Mouse (Mus musculus): ENCODE measurements at regions not wholly inside any gene's neighbourhood (a gene's known extent, or its start where the extent isn't known, plus 50 kb on each side); places are given as distances from the start of the nearest gene placed in this dataset.

DNA sequence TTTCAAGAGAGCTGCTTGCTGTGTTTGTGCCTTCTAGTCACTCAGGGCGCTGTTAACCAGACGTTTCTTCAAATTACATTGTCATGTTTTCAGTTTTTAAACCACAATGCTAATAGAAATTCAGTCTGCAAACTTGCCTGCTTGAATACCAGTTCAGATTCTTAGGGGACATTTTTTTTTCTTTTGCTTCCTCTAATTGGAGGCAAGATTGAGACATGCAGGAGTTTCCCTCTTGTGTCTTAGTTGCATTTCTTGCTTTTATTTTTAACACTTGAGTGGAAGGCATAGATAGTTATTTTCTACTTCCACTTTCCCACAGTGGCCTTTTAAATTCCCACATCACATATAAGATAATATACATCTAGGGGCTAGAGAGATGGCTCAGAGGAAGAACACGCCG lies 246.8 kb downstream of the Grpr start:
- in situ Hi-C loops (cut with MboI, MseI) = no loop called here

DNA sequence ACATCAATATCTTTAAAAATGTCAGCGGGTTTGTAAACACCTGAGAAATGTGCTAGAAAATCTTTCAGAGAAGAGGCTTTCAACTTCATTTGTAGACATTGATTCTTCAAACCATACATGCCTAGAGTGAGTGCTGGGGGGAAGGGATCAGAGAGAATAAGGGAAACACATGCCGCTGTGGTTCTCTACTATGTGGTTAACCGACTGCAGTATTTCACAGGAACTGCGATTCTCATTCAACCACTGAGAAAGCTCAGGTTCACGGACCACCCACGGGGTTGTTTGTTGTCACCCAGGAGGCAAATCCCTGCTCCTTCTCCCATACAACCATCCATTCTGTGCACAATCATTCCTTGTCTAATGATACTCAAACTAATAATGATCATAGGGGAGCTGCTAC lies 248.4 kb downstream of the Grpr start:
- in situ Hi-C loops (cut with MboI, MseI) = no loop called here

DNA sequence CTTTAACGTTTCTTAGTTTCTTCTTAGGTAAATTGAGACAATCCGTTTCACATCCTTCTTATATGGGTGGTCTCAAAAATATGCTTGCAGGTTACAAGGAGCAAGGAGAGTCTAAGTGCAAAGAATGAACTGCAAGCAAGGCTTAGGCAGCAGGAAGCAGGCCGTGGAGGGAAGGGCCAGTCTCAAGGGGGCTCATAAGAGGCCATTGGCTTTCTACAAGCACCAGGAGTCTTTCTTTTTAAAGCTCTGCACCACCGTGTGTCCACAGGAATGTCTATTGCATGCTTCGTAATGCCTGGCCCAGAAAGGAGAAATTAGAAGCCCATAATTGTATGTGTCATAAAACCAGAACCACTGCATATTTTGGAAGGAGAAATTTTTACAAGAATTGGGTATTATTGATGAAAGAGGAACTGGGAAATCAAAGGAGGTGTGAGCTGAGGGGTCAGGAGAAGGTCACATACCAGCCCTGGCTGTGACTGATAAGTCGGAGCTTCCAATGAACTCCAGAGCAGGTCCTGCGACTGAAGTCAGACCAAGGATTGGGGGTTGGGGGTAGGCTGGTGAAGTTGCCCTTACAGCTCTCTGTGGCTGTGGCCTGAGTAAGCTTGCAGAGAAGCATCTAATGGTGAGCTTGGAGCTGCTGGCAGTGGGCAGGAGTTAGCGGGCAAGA lies 252.4 kb downstream of the Grpr start:
- in situ Hi-C loops (cut with MboI, MseI) = no loop called here

DNA sequence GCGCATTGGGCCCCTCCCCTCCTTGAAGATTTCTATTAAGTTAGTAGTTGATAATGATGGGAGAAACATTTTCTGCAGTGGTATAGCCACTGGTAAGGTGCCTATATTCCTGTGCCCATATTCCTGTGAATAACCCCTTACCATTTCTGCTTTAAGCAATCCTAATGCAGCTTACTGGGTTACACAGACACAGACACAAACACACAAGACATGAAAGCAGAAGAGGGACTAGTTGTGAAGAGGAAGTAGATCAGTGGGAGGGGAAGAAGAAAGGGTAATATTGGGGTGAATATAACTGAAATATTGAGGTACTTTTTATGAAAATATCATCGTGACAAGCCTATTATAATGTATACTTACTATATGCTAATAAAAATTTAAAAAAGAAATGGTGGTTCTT lies 288.2 kb downstream of the Grpr start:
- in situ Hi-C loops (cut with MboI, MseI) = no loop called here

DNA sequence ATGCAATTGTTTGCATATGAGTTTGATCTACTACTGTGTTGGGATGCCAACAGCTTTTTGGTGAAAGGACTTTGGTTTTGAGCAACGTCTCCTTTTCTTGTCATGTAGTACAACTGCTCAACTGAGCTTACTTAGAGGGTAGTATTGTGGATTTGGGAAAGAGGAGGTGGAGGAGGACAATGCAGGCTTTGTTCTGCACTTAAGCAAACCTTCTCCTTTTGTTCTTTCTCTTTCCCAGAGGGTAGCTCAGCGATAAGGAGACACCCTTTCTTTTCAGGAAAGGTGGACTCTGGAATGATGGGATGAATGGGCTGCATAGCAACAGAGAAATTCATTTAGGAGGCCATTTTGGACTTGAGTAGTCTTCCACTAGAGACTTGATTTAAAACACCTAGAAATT lies 288.6 kb upstream of the S100g start:
- in situ Hi-C loops (cut with MboI, MseI) = no loop called here

DNA sequence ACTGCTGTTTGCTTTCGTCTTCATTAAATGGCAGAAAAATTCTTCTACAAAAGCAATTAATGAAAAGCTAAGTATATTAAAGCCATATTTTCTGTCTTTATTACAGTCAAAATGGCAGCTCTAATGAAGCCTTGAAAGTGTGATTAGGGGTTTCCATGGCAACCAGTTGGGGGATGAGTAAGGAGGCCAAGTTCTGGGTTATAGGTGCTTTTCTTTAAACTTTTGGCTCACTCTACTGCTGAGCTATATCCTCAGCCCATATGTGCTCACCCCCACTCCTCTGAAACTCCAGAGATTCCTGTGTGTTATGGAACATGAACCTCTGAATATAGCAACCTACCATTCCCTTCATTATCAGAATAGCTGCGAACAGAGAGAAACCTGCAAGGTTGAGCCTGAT lies 240.9 kb upstream of the S100g start:
- in situ Hi-C loops (cut with MboI, MseI) = loop anchor here (25.0 kb wide), 1 partner anchor 1168 kb away; no protein-coding TSS in a partner anchor

DNA sequence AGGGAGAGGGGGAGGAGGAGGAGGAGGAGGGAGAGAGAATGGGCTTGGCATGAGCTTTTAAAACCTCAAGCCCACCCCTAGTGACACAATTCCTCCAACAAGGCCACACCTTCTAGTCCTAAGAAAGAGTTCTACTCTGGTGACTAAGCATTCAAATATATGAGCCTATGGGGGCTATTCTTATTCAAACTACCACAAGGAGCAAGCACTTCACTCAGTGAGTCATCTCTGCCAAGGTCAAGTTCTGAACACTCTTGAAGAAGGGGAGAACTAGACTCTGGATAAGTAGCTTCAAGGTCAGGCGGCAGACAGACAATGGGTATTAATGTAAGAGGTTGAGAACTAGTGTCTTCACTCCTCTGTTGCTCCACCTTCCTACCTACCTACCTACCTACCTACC lies 239.0 kb upstream of the S100g start:
- in situ Hi-C loops (cut with MboI, MseI) = loop anchor here (25.0 kb wide), 1 partner anchor 1166 kb away; no protein-coding TSS in a partner anchor

DNA sequence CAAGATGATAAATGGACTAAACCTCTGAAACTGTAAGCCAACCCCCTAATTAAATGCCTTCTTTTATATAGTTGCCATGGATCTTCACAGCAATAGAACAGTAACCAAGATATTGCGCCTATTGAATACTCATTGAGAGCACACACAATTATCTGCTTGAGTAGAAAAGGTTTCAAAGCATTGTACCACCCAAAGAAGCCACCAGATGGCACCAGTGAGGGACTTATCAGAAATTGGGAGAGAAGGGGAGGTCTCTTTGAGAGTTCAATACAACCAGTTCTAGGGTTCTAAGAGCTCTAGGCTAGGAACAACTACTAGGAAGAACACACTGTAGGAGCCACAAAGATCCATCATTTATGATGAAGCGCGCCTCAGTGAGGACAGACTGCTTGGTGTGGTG lies 217.2 kb upstream of the S100g start:
- in situ Hi-C loops (cut with MboI, MseI) = no loop called here

DNA sequence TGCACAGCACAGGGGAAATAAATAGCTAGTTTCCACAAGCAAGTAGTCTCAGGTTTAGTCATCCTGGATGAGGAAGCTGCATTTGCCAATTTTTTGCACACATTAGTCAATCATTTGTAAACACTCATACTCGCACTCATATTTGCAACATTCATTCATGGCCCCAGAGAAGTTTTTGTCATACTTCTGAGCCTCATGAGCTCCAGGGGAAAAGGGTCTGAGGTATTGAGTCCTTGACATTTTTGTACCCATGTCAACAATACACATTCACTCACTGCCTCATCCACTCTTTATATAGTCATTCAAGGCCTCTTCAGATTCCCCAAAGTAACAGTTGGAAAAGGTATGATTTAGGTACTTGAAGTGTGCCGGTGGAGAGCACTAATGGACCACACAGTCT lies 200.4 kb upstream of the S100g start:
- in situ Hi-C loops (cut with MboI, MseI) = no loop called here

DNA sequence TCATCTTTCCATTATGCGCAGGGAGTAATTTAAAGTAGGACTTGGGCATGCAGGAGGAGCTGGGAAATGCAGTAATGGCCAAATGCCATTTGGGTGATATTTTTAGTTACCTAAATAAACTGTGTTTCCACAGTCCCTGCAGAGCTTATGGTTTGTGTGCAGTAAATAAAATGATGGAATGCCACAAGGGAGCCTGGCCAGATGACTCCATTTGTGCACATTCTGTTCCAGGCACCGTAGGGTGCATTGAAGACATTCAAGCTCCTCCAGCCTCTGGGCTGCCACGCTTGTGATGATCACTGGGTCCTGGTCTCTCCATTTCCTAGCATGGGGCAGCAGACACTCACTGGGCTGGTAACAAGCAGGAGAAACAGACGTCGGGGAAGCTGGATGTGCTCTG lies 190.9 kb upstream of the S100g start:
- in situ Hi-C loops (cut with MboI, MseI) = no loop called here

DNA sequence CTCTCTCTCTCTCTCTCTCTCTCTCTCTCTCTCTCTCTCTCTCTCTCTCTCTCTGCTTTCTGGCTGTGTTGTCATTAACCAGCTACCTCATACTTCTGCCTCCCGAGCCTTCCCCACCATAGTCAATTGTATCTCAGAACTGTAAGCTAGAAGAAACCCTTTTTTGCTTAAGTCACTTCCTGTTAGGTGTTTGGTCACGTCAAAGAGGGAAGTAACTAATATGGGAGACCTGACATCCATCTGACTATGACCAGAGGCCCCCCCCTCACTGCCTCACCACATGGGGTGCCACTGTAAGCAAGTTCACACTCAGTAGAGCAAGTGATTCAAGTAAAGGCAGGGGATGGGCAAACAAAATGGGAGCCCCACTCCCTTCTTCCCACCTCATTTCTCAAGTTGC lies 187.6 kb upstream of the S100g start:
- in situ Hi-C loops (cut with MboI, MseI) = no loop called here

DNA sequence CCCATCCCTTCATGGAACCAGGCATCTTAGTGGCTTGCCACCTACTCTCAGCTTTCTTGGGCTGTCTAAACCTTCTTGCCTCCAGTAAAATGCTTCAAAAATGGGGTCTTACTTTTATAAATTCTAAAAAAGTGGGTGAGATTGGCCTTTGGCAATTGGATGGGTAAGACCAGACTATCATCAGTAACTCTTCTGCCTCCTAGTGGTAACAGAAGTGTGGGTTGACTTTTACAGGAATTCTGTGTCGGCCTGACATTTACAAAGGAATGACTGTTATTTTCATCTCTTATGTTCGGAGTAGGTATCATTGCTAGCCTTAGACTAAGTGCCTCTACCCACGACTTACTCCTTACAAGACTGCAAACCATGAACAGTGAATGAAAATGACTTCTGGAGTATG lies 180.1 kb upstream of the S100g start:
- in situ Hi-C loops (cut with MboI, MseI) = no loop called here

DNA sequence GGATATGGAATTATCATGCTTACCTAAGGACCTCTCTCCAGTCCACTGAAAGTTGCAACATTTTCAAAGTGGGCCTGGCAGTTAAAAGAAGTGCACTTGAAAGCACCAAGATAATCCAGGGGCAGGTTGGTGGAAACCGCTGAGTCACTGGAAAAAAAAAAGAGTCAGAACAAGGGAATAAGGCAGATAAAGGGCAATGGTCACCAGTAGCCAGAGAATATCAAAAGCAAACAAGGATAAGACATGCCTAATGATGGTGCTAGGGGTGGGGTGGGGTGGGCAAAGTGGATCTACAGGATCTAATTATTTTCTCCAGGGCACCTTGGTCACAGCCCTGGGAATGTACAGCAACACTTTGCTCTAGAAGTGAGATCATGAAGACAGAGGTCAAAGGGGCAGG lies 175.1 kb upstream of the S100g start:
- in situ Hi-C loops (cut with MboI, MseI) = no loop called here

DNA sequence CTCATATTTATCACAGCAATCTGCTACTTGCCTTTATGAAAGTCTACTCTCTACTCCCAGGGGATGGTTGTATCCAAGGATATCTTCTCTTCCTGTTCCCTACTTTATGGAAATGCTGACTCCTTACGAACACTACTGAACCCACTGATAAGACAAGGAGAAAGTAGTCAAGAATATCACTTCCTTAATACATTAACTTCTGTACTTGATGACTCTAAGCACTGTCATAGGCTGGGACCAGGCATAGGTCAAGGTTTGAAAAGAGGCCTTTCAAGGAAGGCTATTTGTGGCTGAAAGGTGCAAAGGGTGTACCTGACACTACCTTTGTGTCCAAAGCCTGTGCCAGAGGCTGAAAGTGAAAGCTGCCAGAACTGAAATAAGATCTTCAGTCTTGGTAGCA lies 164.2 kb upstream of the S100g start:
- in situ Hi-C loops (cut with MboI, MseI) = no loop called here

DNA sequence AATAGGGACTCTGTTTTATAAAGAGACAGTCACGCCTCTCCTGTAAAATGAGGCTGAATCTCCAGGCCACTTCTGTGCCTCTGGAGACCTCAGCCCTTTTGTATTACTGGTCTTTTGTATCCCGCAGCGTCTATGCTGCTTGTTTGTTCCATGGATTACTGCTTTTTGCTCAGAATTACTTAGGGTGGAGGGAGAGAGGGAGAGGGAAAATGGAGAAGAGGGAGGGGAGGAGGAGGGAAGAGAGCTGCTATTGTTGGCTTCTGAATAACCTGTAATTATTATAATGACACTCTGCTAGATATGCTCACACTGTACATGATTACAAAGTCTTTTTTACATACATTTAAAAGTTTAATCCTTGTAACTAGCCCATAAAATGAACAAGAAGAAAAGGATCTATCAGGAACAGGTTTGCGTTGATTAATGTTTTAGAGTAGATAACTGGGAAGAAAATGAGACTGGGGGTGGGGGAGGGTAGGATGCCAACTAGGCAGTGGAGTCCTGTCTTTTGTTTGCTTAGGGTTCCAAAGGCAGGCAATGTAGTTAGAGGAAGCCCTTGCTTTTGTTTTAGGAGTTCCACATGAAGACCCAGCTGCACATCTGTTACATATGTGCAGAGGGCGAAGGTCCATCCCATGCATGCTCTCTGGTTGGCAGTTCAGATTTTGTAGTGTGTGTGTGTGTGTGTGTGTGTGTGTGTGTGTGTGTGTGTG lies 153.4 kb upstream of the S100g start:
- in situ Hi-C loops (cut with MboI, MseI) = no loop called here

DNA sequence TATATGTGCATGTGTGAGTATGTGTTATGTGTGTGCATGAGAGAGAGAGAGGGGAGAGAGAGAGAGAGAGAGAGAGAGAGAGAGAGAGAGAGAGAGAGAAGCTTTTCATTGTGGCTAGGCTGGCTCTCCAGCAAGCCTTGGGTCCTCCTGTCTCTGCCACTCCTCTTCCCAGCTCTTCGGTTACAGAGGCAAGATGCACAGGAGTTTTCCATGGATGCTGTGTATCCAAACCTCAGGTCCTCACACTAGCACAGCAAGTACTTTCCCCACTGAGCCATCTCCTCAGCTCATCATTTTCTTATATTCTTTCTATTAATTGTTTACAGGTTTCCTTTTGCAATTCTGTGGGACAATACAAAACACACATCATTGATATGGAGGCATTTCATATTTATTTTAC lies 152.8 kb upstream of the S100g start:
- in situ Hi-C loops (cut with MboI, MseI) = no loop called here

DNA sequence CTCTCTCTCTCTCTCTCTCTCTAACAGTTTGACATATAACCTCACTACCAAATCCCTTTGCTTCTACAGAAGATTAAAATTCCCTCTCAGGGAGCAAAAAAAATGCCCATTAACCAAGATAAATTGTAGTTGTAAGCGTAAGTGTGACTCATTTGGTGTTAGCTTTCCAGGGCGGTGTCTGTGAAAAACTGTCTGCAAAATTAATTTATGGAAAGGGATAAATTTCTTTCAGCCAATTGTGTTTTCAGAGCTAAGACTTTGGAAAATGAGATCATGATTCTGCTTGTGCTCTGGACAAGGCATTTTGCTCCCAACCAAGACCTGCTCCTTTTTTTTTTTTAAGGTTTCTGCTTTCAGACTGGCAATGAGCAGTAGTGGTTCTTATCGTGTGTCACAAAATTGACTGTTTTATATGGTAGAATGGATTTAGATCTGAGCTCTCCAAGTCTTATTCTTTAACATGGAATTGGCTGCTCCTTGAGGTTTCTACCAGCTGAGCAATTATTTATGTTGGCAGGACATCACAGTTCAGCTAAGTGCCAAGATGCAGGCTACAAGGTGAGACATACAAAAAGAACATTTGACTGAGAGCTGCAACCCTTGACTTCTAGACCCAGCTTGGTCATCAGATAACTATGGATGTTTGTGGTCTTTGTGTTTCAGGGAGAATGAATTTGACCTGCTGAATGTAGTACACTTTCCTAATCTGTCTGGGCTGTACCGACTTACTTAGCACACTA lies 130.8 kb upstream of the S100g start:
- in situ Hi-C loops (cut with MboI, MseI) = no loop called here

Measured in T-helper 2 cell (primary cell).